Mouse (Mus musculus) megakaryocyte, embryonic 14.5 days (primary cell): Measurements from ENCODE around the gene Kdm5b. TPM values are rescaled to one million over a fixed set of nuclear protein-coding genes. Genes with fewer than 3 reads are reported as not detected.
A peak's percentile ranks its signal among the peaks of the same experiment; 100 is the strongest.

Experiments
- H3K27me3 ChIP-seq: replicated peaks from 2 replicates; pipeline ENCODE3; 2012; ENCODE audit warnings: inconsistent platforms
- H3K36me3 ChIP-seq: replicated peaks from 2 replicates; pipeline ENCODE3; 2012; ENCODE audit warnings: low read length, inconsistent platforms, mixed read lengths
- H3K4me1 ChIP-seq: 2 replicates; pipeline ENCODE4 v1.6.1; 2012; ENCODE audit warnings: inconsistent platforms
- H3K4me3 ChIP-seq: replicated peaks from 2 replicates; pipeline ENCODE3; 2012; ENCODE audit warnings: moderate library complexity, mild to moderate bottlenecking, inconsistent platforms
- H3K9me3 ChIP-seq: 2 replicates; pipeline ENCODE4 v1.6.1; 2012; ENCODE audit warnings: inconsistent platforms
- FLI1 ChIP-seq: IDR thresholded peaks from 2 replicates; pipeline ENCODE4 v1.6.1; 2012; ENCODE audit warnings: low read length, inconsistent platforms, mixed read lengths
- GATA1 ChIP-seq: IDR thresholded peaks from 3 replicates; pipeline ENCODE4 v1.6.1; 2012; ENCODE audit warnings: mixed read lengths, low read length, inconsistent platforms, borderline replicate concordance
- polyA plus RNA-seq: library from polyadenylated mRNA; stranded (reverse); fragments of >175 nt; gene quantifications from 2 replicates; pipeline ENCODE4 v1.2.3, GENCODE M21; 2012; ENCODE audit warnings: low replicate concordance; ENCODE audit not compliant: insufficient read depth

Gene Kdm5b
- polyA plus RNA-seq, 1 experiment: 0.63 TPM

GRCm38 (mm10) chr1:134548231-134548630 is 11.7 kb upstream of the Kdm5b start:
- H3K4me3 ChIP-seq: no peak overlapping the region
- peaks cover 8% of the 10 kb centered on the region for H3K4me1 ChIP-seq
- H3K27me3 ChIP-seq: peaks cover 2% of the 10 kb centered on the region
- H3K36me3 ChIP-seq: peaks cover 3% of the 10 kb centered on the region
- no peak for TF ChIP-seq FLI1
- no peak for TF ChIP-seq GATA1
- H3K9me3 ChIP-seq: peaks cover 17% of the 10 kb centered on the region

DNA sequence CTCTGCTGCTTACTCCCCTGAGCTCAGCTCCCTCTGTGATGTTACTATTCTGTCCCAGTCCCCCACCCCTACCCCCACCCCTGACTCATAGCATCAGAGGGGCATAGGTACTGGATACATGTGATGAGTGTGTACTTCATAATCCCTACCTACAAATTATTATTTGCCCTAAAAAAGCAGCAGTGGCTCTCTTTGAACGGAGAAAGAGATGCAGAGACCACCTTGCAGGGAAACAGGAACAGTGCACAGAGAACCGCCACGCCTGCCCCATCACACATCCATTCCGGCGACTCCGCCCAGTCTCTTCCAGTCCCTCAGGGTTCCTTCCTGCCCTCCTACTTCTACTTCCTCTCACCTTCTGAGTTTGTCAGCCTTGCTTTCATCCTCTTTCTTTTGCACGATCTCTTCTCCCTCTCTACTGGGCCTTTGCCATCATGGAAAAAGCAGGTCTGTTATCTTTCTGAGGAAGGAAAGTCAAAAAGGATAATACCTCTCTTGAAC is 10.3 kb upstream of the Kdm5b start, which contains the start of gene Mgat4e:
Mgat4e (minus strand) TSS at position 51 of the 501 bp plus-strand sequence.
- peaks cover 15% of the 10 kb centered on the region for H3K9me3 ChIP-seq
- peaks cover 2% of the 10 kb centered on the region for H3K27me3 ChIP-seq
- no peak within 1 kb of the TSS for H3K4me3 ChIP-seq
- H3K36me3 ChIP-seq: peaks cover 3% of the 10 kb centered on the region
- peaks cover 8% of the 10 kb centered on the region for H3K4me1 ChIP-seq
- TF ChIP-seq GATA1 (no peak), FLI1 (no peak)

DNA sequence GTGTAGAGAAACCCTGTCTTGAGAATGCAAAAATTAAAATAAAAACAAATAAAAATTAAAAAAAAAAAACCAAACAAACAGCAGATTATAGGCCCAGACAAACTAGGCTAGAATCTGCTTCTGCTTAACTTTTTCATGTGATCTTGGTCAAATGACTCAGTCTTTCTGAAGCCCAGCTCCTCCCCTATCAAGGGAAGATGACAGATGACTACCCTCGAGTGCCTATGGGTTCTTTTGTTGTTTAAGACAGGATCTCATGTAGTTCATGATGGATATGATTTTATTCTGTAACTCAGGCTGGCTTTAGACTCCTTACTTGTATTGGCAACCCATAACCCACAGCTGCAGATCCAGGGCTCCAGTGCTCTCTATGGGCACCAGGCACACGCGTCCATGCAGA is 8.1 kb upstream of the Kdm5b start:
- Histone ChIP-seq H3K4me1 (peaks cover 23% of the 10 kb centered on the region), H3K36me3 (no peaks in the 10 kb centered on the region), H3K27me3 (no peaks in the 10 kb centered on the region), H3K4me3 (no peak overlapping the region), H3K9me3 (no peaks in the 10 kb centered on the region)
- no peak for TF ChIP-seq FLI1
- TF ChIP-seq GATA1: no peak

DNA sequence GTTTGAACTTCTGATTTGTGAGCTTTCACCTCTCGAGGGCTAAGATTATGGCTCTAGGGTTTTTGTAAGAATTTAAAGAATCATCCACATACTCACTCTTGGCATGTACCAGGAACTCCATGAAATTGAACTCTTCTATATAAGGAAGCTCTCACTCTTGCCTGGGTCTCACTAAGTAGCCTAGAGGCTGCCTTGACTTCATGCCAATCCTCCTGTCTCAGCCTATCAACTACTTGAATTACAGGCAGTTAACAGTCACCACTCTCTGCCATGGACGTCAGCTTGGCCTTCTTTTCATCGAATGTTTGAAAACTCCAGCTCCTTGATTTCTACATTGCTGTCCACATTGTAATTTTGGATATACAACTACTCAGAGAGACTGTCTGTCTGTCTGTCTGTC is 7.6 kb upstream of the Kdm5b start:
- TF ChIP-seq FLI1: no peak
- Histone ChIP-seq H3K27me3 (no peaks in the 10 kb centered on the region), H3K4me3 (no peak overlapping the region), H3K4me1 (peaks cover 27% of the 10 kb centered on the region), H3K36me3 (no peaks in the 10 kb centered on the region), H3K9me3 (no peaks in the 10 kb centered on the region)

GRCm38 (mm10) chr1:134555240-134555870 is 4.6 kb upstream of the Kdm5b start:
- Histone ChIP-seq H3K27me3 (no peaks in the 10 kb centered on the region), H3K4me3 (no peak overlapping the region), H3K9me3 (no peaks in the 10 kb centered on the region), H3K4me1 (peaks cover 29% of the 10 kb centered on the region), H3K36me3 (no peaks in the 10 kb centered on the region)
- TF ChIP-seq FLI1: no peak
- TF ChIP-seq GATA1: no peak

DNA sequence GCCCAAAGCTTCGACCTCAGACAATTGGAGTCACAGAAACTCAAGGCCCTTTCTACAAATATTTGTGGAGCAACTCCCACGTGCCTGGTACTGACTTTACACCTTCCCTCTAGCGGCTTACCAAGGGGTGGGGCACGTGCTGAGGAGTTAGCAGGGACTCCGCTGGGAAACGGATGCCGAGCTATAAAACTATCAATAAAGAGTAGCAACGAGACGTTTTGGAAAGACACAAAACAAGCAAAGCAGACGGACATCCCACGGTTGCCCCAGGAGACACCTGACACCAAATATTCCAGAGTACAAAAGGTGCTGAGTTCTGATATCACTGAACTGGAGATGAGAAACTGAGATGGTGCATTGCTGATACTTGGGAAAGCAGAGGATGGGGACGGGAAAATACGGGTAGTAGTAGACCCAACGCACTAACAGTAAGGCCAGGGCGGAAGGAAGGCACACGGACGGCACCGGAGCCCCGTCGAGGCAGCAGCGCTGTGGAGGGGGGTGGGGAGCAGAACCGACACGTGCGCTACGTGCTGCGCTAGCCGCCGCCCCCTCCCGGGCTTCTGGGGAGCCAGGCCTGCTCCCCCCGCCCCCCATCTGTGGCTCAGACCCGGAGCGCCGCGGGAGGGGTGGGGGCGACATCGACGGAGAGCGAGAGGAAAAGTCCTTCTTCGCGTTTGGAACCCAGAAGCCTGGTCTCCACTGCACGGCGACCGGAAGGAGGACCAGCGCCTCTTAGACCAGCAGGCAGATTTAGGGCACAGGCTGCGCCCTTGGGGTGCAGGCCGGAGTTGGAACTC is 3.9 kb upstream of the Kdm5b start:
- H3K4me3 ChIP-seq: peak overlapping the region; percentile 95
- TF ChIP-seq FLI1: no peak
- TF ChIP-seq GATA1: no peak
- no peaks in the 10 kb centered on the region for H3K27me3 ChIP-seq
- H3K36me3 ChIP-seq: no peaks in the 10 kb centered on the region
- peaks cover 29% of the 10 kb centered on the region for H3K4me1 ChIP-seq
- no peaks in the 10 kb centered on the region for H3K9me3 ChIP-seq

DNA sequence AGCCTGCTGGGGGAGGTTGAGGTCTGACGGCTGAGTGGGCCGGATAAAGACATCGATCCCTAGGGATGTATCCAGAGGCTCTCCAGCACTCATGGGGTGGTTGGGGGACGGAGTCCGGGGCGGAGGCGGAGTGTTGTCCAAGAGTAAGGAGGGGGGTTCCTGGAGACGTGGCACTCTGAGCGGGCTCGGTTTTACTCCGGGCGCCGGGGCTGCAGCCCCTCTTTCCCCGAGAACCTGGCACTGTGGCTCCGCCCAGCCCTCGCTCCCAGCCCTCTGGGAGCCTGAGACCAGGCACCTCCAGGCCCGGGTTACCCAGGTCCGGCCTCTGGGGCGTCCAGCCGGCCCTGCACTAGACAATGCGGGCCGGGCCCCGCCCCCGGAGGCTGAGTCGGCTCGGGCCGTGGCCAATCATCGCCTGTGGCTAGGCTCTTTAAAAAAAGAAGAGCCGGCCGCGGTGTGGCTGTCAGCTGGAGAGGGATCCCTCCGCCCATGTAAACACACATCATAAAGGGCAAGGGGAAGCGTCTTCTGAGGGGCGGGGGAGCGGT is 3.2 kb upstream of the Kdm5b start:
- Histone ChIP-seq H3K36me3 (no peaks in the 10 kb centered on the region), H3K27me3 (no peaks in the 10 kb centered on the region), H3K4me3 (peak overlapping the region; percentile 95), H3K4me1 (peaks cover 29% of the 10 kb centered on the region), H3K9me3 (no peaks in the 10 kb centered on the region)
- TF ChIP-seq FLI1 (no peak), GATA1 (no peak)

DNA sequence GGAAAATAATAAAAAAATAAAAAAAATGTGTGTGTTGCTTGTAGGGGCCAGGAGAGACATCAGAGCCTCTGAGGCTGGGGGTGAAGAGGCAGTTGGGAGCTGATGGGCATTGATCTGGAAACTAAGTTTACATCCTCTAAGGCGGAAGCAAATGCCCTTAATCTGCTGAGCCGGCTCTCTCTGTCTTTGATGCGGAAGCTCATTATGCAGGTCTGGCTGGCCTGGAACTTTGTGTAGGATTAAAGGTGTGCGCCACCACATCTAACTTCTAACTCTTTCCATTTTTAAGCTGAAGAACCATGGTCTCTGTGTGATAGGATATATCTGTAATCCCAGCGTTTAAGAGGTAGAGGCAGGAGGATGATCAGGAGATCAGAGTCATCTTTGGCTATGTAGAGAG is 1.5 kb upstream of the Kdm5b start:
- H3K27me3 ChIP-seq: no peaks in the 10 kb centered on the region
- H3K9me3 ChIP-seq: no peaks in the 10 kb centered on the region
- H3K4me3 ChIP-seq: no peak overlapping the region
- no peaks in the 10 kb centered on the region for H3K36me3 ChIP-seq
- H3K4me1 ChIP-seq: peaks cover 42% of the 10 kb centered on the region
- no peak for TF ChIP-seq FLI1
- no peak for TF ChIP-seq GATA1

GRCm38 (mm10) chr1:134559226-134559625 is 745 bp upstream of the Kdm5b start:
- TF ChIP-seq FLI1 (no peak), GATA1 (no peak)
- no peaks in the 10 kb centered on the region for H3K27me3 ChIP-seq
- H3K9me3 ChIP-seq: no peaks in the 10 kb centered on the region
- H3K36me3 ChIP-seq: no peaks in the 10 kb centered on the region
- no peak overlapping the region for H3K4me3 ChIP-seq
- H3K4me1 ChIP-seq: peaks cover 46% of the 10 kb centered on the region

GRCm38 (mm10) chr1:134560396-134560795 is 425 bp downstream of the Kdm5b start:
- no peaks in the 10 kb centered on the region for H3K36me3 ChIP-seq
- H3K4me3 ChIP-seq: peak overlapping the region; percentile 98
- H3K4me1 ChIP-seq: peaks cover 47% of the 10 kb centered on the region
- no peaks in the 10 kb centered on the region for H3K9me3 ChIP-seq
- H3K27me3 ChIP-seq: no peaks in the 10 kb centered on the region
- TF ChIP-seq GATA1 (no peak), FLI1 (no peak)
